Mouse (Mus musculus): ENCODE measurements around the gene Twist2.

- no peak for TF ChIP-seq NRF1 (IDR thresholded peaks at IDR 0.05; ENCODE audit: insufficient read depth, low read depth, low read length, poor library complexity, severe bottlenecking)
- TF ChIP-seq EP300 (IDR thresholded peaks at IDR 0.05; ENCODE audit: low read depth in 1 of 2, low read length in 2 of 2), result no peak
- TF ChIP-seq POLR2A (IDR thresholded peaks at IDR 0.05; ENCODE audit: control insufficient read depth in 1 of 2, insufficient read depth in 1 of 2, low read depth in 1 of 2, low read length in 2 of 2, poor library complexity in 1 of 2), result no peak
- TF ChIP-seq MAFK (IDR thresholded peaks at IDR 0.05; ENCODE audit: borderline replicate concordance, low read depth, low read length), result no peak
Measured at GRCm38 (mm10) chr1:91880156-91880555, 78.9 kb downstream of the Twist2 start.
